Mouse (Mus musculus) adrenal gland, postnatal 14 days (tissue): ENCODE measurements at regions not wholly inside any gene's neighbourhood (a gene's known extent, or its start where the extent isn't known, plus 50 kb on each side); places are given as distances from the start of the nearest gene placed in this dataset.

Experiments
- DNase-seq: peaks from one replicate; pipeline ENCODE4 v3.0.0; 2021; ENCODE audit warnings: mixed read lengths

DNA sequence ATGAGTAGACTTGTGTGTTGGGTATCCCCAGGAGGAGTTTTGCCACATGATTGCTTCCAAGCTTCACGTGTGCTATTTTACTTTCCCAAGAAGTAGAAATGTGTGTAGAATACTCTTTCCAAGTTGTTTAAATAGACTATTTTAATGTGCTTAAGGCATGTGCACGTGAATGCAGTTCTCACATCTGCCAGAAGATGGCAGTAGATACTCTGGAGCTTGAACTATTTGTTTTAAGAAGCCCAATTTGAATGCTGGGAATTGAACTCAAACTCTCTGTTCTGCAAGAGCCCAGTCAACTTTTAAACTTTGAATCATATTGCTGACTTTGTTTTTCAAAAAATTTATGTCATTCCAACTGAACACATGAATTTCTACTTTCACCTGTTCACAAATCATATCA, 431.3 kb upstream of the Reg3g start:
- peak; percentile 38 for DNase-seq

DNA sequence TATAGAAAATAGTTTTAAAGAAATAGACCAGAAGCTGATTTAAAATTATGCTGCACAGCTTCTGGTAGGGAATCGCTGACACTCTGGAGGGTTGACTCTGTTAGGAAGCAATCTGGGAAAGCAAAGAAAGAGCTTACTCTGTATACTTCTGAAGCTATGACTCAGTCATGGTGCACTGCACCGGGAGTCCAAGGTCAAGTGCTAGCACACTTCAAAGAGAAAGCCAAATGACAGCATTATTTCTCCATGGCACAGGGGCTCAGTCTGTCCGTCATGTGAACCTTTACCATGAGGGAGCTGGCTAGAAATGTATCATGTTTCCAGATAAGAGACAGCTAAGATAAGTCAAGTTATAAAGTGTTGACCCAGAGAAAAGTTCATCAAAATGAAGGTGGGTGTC, 424.1 kb upstream of the Reg3g start:
- DNase-seq, result peak; percentile 52

DNA sequence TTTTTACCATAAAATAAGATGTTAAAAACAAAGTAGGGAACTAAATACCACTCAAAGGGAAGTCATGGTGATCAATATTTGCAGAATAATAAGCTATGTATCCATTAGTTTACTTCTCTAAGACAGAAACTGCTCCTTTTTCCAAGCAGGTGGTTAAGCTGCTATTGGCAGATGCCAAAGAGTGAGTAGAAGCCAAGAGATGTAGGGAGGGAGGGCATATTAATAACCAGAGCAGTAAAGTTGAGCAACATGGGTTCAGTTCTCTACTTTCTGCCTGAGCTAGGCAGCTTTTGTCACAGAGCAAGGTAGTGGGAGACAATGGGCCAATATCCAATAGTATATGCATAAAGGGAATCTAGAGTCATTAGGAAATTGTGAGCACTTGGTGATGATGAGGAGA, 394.4 kb upstream of the Reg3g start:
- DNase-seq, result no peak

DNA sequence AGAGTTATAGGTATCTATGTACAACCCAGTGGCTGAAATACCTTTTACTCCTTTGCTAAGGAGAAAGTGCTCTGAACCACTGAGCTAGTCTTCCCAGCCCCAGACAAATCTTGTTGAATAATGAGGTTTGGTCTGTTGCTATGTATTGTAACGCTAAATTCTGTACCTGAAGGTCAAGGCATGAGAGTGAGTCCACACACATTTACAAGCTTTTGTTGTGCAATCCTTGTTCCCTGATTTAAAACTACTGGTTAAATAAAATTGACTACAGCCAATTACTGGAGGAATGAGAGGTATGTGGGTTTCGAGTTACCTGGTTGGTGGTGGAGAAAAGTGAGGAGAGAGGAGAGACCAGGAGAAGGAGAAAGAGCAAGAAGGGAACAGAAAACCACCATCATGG, 372.6 kb upstream of the Reg3g start:
- DNase-seq, result no peak

DNA sequence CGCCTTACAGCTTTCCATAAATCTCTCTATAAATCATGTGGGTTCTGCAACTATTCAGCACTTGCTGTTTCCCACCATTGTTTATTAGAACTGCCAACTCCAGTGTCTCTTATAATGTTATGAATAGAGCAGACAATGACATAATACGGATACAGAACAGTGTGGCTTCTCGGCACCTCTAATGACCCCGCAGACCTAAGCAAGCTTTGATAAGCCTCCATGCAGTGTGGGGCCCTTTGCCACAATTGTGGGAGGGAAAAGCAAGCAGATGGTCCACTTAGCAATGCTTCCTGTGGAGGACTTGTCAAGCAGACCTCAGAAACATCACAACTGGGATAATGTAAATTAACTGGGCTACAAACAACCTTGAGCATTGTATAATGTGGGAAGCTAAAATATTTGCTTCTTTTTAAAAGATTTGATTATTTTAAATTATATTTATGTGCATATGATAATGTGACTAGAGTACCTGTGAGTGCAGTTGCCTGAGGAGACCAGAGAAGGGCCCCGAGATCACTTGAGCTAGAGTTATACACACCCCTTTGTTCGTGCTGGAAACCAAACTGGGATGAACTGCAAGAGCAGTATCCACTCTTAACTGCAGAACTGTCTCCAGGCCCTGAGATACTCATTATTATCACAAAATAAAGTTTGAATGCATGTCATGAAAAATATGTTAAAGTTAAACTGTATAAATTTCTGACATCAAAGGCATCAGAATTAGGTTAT, 357.4 kb upstream of the Reg3g start:
- no peak for DNase-seq

DNA sequence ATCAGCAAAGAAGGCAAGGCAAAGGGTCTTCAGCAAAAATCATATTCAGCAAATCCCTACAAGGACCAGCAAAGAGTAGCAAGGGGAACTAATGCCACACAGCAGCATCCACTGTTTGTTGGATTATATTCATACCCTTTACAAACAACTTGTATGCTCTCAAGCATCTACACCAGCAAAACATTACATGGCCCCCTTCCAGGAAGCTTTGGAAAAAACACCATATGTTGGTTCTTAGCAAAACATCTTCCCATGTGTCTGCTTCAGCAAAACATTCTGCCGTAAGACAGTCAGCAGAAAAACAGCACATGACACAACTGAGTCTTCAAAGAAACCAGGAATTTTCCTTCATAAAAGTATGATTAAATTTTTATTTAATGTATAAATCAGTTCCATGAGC, 352.6 kb upstream of the Reg3g start:
- no peak for DNase-seq

DNA sequence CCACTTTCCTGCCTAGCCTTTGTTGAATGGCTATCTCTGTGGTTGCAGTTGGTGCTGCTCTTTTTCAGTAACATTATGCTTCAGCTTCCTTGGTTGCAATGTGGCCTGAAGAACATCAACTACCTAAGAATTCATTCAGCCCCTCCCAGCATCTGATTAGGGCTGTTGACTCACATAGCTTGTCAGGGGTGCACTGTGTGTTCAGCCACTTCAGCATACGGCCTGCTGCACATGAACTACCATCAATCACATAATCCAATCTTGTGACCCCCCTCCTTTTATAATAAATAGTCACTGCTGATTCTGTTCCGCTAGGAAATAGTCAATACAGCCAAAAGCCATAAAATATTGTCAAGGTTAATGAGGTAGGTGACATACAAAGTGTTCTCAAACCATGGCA, 328.3 kb upstream of the Reg3g start:
- DNase-seq, result no peak

DNA sequence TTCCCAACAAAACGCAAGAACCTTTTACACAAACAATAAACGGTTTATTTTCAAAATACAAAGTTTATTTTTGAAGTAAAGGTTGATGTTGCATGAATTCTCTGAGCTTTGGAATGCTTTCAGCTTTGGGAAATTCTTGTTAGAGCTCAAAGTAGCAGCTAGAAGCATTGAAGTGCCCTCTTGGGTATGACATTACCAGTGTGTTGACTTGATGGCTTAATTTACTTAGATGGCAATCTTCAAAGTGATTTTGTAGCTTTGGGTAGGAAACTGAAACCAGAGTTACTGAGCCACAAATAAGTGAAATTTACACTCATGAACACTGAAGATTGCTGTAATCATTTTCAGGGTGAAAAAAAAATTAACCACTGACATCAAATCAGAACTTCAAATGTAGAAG, 320.3 kb upstream of the Reg3g start:
- no peak for DNase-seq

DNA sequence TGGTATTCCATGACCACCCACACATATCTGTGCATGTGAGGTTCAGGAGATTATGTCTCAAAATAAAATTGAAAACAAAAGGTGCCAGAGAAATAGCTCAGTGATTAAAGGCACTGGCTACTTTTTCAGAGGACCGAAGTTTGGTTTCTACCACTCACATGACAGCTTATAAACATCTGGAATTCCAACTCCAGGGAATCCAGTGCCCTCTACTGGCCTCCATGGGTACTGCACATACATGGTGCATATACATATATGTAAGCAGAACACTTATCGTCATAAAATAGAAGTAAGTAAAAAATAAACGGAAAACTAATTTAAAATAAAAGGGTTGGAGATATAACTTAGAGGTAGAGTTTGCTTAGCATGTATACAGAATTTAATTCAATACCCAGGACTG, 288.9 kb upstream of the Reg3g start:
- DNase-seq, result no peak
